Mouse (Mus musculus) brain, embryonic 14.5 days (tissue): ENCODE results near the gene Lmf1.

ENCODE experiments used
- CTCF ChIP-seq: fragments of 200-500 bp; IDR thresholded peaks from 2 replicates; pipeline ENCODE4 v1.5.1; 2012; ENCODE audit warnings: inconsistent platforms, mild to moderate bottlenecking, moderate library complexity, borderline replicate concordance; ENCODE audit not compliant: insufficient read depth, insufficient read length; ENCODE audit errors: extremely low read depth
- POLR2A ChIP-seq: fragments of 200-500 bp; IDR thresholded peaks from 2 replicates; pipeline ENCODE4 v1.6.1; 2012; ENCODE audit warnings: mild to moderate bottlenecking, inconsistent platforms, borderline replicate concordance; ENCODE audit not compliant: poor library complexity, insufficient read depth, insufficient read length, severe bottlenecking; ENCODE audit errors: extremely low read depth

- TF ChIP-seq CTCF (no peak), POLR2A (no peak)
Observed at GRCm38 (mm10) chr17:25571453-25571820, 7.4 kb upstream of the Lmf1 start.
